ENCODE assay signal across 8 mouse cellular contexts in the genomic region with DNA sequence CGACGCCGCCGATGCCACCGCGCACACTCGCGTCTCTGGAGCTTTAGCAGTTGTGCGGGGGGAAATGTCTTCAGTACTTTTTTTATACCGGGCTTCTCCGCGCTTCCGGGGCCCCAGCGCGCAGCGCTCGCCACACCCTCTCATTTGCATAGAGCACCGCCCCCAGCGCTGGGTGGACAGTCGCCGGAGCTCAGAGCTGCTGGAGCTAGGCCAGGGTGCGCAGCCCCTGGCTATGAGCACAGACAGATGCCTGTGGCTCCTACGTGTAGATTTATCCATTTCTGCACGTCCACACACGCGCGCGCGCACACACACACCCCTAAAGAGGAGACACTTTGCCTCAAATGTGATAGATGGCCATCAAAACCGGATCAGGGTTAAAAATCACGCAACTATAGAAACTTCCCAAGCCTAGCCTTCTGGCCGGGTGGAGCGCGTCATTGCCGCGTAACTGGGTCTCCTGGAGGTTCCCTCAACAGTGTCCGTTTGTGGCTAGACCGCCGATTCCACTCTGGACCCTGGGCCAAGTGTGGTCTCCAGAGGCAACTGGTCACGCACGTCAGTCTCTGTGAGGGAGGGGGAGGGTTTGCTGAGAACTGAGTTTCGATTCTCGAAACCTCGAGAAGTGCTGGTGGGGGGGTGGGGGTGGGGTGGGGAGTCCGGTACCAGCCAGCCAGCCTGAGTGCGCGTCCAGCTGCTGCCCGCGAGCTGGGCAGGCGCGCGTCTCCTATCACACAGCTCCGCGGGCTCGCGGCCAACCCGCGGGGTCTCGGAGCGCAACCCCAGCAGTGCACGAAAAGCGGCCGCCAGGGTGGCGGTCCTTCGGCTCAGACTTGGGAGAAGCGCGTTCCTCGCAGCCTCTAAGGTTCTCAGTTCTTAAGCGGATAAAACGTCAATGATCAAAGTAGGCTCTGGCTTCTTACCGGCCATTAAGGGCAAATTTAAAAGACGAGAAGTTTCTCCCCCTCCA. TPM values are rescaled to one million over a fixed set of nuclear protein-coding genes. Genes with fewer than 3 reads are reported as not detected.
A peak's percentile ranks its signal among the peaks of the same experiment; 100 is the strongest.
DNase-seq lines count a peak whose midpoint lies in the region; ATAC-seq and TF ChIP-seq lines count a peak whose summit lies in the region.

TSS of gene Tent5a (minus strand) at position 107 of the 970 bp plus-strand sequence.

- peak within 1 kb of the TSS; percentile 59 for H3K4me3 ChIP-seq in hindbrain, embryonic 15.5 days

- DNase-seq in Patski (ENCODE audit: low read depth, low spot score) = peak; percentile 39
- peak; percentile 24 to 51 for DNase-seq in cerebellum, postnatal 4 days (ENCODE audit: low spot score in 2 of 2)
- peak; percentile 76 for DNase-seq in gastrocnemius, adult 18-20 months (ENCODE audit: low spot score)
- peak; percentile 36 to 43 for DNase-seq in left cerebral cortex, adult 18-20 months (ENCODE audit: low spot score in 2 of 2)
- peak; percentile 88 to 91 for DNase-seq in lung, postnatal 4 days
- peak; percentile 94 for DNase-seq in retina, postnatal 1 day
- DNase-seq in thymus, postnatal 4 days = peak; percentile 75

- H3K36me3 ChIP-seq in hindbrain, embryonic 15.5 days = no peaks in the 10 kb centered on the region

- TF ChIP-seq CTCF in Patski (IDR thresholded peaks at IDR 0.05) = peak; percentile 64

- POLR2A ChIA-PET in Patski (lab: Charles Lee) = no interaction called here

- CTCF ChIA-PET in Patski (lab: Charles Lee) = interaction anchor here (0.9 to 3.9 kb wide), 8 partner anchors 9 to 1371 kb away, joined by 3 to 18 read pairs (median 4); no protein-coding TSS in a partner anchor

- H3K27ac ChIP-seq in hindbrain, embryonic 15.5 days (replicated peaks) = peak within 1 kb of the TSS; percentile 70

- peak within 1 kb of the TSS; percentile 84 for H3K4me2 ChIP-seq in hindbrain, embryonic 15.5 days

- H3K27me3 ChIP-seq in Patski = no peaks in the 10 kb centered on the region
- no peaks in the 10 kb centered on the region for H3K27me3 ChIP-seq in hindbrain, embryonic 15.5 days

- under 1% methylated on average over 72 of the region's 72 CpGs for WGBS in hindbrain, embryonic 15.5 days

- peak within 1 kb of the TSS; percentile 49 for H3K9ac ChIP-seq in hindbrain, embryonic 15.5 days

- peaks cover 14% of the 10 kb centered on the region for H3K4me1 ChIP-seq in hindbrain, embryonic 15.5 days (replicated peaks)

- H3K9me3 ChIP-seq in hindbrain, embryonic 15.5 days = no peaks in the 10 kb centered on the region

- peak; percentile 96 for ATAC-seq in Patski
- peak; percentile 92 for ATAC-seq in hindbrain, embryonic 15.5 days (ENCODE audit: low FRiP score, low read depth)

- in situ Hi-C loops in Patski (cut with MboI; ENCODE audit: low pct_unique_long_range_greater_than_20kb) = loop anchor here (5.0 to 25.0 kb wide), 4 partner anchors 863 to 1365 kb away; no protein-coding TSS in a partner anchor

RNA-seq across cellular contexts. Expression of gene Tent5a, which starts in this region (rescaled TPM):
- polyA plus RNA-seq in Patski (2021) = 1.5 TPM
- total RNA-seq in gastrocnemius, adult 18-20 months (2021) = 1 to 10 TPM; 1.8 to 2.2 TPM
- polyA plus RNA-seq in hindbrain, embryonic 15.5 days (2015; fragmentation: Nextera tagmentation; extraction: Ambion mirVana) = 5.8 and 6.3 TPM in 2 replicates
- 1 to 10 TPM; 3.8 to 4.2 TPM for total RNA-seq in left cerebral cortex, adult 18-20 months (2021)

Comparison
In these comparisons a context has a peak if more than half of its experiments do, and no peak if none do; other contexts are left out.
1. Peak in every context shown above with its lines: DNase-seq, ATAC-seq, H3K4me3 ChIP-seq and H3K27ac ChIP-seq.
2. DNase-seq: peak in every context shown above with its lines; median percentile 94 in retina, postnatal 1 day; 90 in lung, postnatal 4 days; 76 in gastrocnemius, adult 18-20 months; 75 in thymus, postnatal 4 days; 40 in left cerebral cortex, adult 18-20 months; 39 in Patski; 38 in cerebellum, postnatal 4 days.